Mouse (Mus musculus): ENCODE measurements around the gene Sf3b3.
"Not testable (repeated sequence)": the region's sequence is repeated elsewhere in the genome, so short reads cannot be mapped to it uniquely, and the experiment has no call there.

The Sf3b3 gene

DNA sequence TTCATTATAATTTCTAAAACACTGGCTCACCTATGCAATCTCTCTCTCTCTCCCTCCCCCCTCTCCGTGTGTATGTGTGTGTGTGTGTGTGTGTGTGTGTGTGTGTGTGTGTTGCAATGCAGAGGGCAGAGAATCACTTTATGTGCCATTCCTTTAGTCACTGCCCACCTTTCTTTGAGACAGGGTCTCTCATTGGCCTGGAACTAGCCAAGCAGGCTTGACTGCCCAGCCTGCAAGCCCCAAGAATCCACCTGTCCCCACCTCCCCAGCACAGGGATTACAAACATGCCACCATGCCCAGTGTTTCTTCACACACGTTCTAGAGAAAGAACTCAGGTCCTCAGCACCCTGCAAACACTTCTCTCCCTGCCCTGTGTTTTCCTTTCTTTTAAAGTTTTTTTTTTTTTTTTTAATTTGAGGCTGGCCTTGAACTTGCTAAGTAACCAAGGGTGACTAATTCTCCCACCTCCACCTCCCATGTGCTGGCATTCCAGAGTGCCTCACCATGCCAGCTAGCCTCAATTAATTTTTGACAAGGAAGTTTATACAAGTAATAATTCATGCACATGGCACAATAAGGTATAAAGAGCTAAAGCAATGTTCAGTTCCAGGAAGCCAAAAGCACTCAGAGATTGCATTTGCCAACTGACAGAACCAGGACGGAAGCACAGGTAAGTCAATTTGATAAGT is 41.6 kb downstream of the Sf3b3 start:
- peak; percentile 15 for DNase-seq

DNA sequence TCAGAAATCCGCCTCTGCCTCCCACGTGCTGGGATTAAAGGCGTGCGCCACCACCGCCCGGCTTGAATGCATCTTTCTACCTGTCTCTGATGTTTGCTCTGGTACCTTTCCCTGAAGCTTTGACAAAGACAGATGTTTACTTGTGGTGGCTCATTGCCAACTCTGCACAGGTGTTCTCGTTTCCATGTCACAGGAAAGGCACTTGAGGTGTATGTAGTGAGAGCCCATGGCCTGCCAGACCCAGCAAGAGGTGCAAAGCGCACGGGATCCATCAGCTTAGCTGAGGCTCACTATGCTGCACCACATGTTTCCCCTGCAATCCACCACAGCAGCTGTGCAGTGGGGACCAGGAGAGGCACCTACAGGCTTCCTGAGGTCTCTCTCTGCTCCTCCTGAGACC is 42.7 kb downstream of the Sf3b3 start:
- DNase-seq = peak; percentile 54

GRCm38 (mm10) chr8:110802988-110803387 is 43.6 kb downstream of the Sf3b3 start:
- no peak for DNase-seq

GRCm38 (mm10) chr8:110797086-110797485 is 49.5 kb downstream of the Sf3b3 start:
- no peak for DNase-seq

GRCm38 (mm10) chr8:110794363-110794965 is 52.1 kb downstream of the Sf3b3 start:
- no peak for DNase-seq

DNA sequence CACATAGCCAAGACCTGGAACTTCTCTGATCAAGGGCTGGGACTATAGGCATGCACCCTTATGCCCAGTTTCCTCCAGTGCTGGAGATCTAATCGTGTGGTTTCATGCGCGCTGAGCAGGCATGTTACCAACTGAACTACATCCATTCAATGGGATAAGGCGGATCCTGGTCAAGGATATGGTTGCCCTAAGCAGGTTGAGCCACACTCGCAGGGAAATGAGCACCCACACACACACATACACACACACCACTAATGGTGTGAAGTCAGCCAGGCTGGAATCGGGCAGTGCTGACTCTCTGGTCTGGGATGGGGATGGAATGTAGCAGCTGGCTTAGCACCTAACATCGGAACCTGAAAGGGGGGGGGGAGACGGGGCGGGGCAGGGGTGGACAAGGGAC is 52.7 kb downstream of the Sf3b3 start:
- no peak for DNase-seq

DNA sequence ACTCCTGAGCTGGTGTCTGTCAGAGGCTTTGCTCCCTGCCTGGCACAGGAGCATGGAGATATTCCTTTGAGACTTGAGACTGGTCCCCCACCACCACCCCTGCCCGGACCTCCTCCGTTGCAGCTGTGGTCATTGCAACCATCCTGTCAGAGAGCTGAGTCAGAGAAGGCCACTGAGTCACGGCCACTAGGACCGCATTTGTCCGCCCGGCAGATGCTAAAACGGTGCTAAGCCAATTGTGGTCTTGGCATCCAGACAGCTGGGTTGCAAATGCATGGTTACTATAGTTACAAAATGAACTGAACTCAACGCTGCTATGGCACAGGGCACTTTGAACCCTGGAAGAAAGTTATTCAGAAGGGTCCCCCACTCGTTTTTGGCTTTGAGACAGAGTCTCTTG is 53.1 kb downstream of the Sf3b3 start:
- DNase-seq = no peak

DNA sequence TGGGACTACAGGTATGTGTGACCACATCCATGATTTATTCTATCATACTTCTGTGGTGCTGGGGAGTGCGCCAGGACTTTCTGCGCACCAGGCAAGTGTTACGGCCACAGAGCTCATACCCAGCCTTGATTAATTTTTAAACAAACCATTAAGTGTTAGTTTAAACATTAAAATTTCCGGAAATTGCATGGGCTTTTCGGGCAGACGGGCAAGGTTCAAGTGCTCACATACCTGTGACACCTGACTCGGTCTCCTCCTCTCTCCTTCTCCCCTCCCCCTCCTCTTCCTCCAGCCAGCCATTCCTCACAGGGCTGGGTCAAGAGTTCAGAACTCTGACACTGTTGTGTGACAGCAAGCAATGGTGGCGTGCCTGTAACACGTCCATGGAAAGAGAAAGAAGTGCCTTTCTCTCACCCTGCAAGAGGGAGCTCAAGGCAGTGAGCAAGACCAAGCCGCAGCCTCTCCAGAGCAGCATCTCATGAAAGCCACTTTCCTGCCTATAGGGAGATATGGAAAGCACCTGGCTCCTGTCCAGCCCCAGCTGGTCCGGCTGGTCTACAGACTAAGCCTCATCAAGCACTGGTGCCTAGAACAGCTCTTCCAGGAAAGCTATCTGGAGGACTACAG is 53.9 kb downstream of the Sf3b3 start:
- no peak for DNase-seq

- no peak for DNase-seq
Measured at GRCm38 (mm10) chr8:110791164-110791563, 55.4 kb downstream of the Sf3b3 start.

GRCm38 (mm10) chr8:110790270-110790669 is 56.3 kb downstream of the Sf3b3 start:
- DNase-seq = no peak

- no peak for DNase-seq
Measured at GRCm38 (mm10) chr8:110789571-110789970, 57.0 kb downstream of the Sf3b3 start.

DNA sequence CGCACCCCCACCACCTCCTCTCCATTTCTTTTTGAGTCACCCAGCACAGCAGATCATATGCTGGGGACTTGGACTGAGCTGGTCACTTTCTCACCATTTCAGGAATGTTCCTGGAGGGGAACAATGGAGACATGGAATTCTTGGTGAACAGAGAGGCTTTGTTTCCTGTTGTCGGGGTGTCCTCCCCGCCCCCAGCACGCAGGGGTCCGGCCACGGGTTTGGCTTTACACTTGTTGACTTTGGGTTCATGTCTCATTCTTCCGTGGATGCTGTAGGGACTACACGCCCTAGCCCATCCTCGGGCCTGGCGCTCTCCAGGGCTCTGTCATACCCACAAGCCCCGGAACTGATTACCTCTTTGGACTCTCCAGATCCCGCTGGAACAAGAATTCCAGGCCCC is 57.6 kb downstream of the Sf3b3 start:
- no peak for DNase-seq

- no peak for DNase-seq
Measured at GRCm38 (mm10) chr8:110787411-110787954, 59.1 kb downstream of the Sf3b3 start.

DNA sequence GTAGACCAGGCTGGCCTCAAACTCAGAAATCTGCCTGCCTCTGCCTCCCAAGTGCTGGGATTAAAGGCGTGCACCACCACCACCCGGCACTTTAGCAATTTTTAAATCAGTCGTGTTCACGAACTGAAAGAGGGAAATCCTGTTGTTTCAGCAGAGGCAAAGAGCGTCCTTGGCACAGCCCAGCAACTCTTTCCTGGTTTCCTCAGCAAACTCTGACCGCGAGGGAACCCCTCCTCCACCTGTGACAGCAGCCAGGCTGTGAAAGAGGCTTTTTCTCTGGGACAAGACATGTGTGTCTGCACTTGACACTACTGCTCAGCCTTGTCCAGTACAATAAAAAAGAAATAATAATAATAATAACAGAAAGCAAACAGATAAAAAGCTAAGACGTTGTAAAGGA is 59.7 kb downstream of the Sf3b3 start:
- no peak for DNase-seq

DNA sequence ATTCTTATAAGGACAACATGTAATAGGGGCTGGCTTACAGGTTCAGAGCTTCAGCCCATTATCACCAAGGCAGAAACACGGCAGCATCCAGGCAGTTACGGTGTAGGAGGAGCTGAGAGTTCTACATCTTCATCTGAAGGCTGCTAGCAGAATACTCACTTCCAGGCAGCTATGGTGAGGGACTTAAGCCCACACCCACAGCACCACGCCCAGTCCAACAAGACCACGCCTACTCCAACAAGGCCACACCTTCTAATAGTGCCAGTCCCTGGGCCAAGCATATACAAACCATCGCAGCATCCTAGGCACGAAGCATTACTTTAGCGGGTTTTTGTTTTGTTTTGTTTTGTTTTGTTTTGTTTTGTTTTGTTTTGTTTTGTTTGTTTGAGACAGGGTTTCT is 60.1 kb downstream of the Sf3b3 start:
- DNase-seq = not testable (repeated sequence)

DNA sequence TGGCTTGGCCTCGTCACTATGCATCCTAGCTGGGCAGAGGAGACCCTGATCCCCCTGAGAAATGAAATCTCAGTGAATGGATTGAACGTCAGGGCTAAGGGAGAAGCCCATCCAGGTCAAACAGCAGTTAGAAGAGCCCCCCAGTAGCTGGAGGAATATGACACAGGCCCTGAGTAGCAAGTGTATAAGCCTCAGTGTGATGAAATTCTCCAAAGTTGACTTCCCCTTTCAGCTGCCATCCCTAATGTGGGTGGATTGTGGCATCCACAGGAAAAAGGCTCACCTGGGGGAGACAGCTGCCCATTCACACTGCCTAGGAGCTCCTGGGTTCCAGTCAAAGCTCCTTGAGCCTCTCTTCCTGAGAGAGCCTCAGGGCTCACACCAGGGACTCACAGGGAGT is 61.2 kb downstream of the Sf3b3 start:
- no peak for DNase-seq

- no peak for DNase-seq
Measured at GRCm38 (mm10) chr8:110779924-110780718, 66.5 kb downstream of the Sf3b3 start.

GRCm38 (mm10) chr8:110776335-110776734 is 70.3 kb downstream of the Sf3b3 start:
- no peak for DNase-seq

GRCm38 (mm10) chr8:110775721-110776120 is 70.9 kb downstream of the Sf3b3 start:
- DNase-seq = no peak

GRCm38 (mm10) chr8:110775316-110775715 is 71.3 kb downstream of the Sf3b3 start:
- peak; percentile 16 for DNase-seq

DNA sequence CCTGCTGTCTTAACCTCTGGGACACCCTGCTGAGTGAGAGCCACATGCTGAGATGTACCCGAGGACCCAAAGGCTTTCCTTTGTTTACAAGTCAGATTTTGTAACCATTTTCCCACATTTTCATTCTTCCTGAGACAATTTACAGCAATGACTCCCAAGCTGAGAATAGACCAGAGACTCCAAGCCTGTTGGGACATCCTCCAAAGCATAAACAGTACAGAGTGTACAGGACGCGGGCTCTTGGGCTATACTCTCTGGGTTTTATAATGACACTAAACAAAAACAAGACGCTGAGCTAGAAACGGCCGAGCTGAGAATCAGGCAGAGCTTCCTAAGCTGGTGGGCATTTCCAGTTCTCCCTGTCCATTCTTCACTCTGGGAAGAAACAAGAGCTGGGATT is 71.9 kb downstream of the Sf3b3 start:
- no peak for DNase-seq

GRCm38 (mm10) chr8:110774047-110774446 is 72.5 kb downstream of the Sf3b3 start:
- no peak for DNase-seq

DNA sequence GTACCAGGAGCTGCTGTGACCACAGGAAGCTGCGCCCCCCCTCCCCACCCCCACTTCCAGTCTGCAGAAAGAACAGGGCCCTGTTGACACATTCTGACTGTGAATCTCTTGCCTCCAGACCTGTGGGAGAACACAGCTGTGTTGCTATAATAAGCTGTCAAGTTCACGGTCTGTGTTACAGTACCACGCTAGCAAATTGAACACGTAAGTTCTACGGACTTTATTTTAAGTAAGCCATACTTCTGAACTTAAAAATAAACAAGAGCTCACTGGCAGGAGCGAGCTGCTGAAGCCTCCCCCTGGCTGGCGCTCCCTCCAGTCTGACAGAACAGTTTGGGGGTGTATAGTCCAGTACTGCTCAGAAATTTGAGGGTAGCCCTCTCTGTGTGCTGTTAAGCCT is 74.1 kb downstream of the Sf3b3 start:
- DNase-seq = no peak

Measured in thymus, postnatal 14 days (tissue).